Mouse (Mus musculus) thymus, adult 2 months (tissue): Measurements from ENCODE around the gene Lrg1.

Experiments used
- CTCF ChIP-seq: fragments of 200-500 bp; IDR thresholded peaks from 2 replicates; pipeline ENCODE4 v1.5.1; 2012; ENCODE audit warnings: mild to moderate bottlenecking, control low read depth, low read length, moderate library complexity, borderline replicate concordance; ENCODE audit not compliant: control insufficient read depth, poor library complexity, insufficient read depth; ENCODE audit errors: extremely low read depth
- POLR2A ChIP-seq: fragments of 200-500 bp; IDR thresholded peaks from 2 replicates; pipeline ENCODE4 v1.6.1; 2012; ENCODE audit warnings: mild to moderate bottlenecking, low read length, control low read depth, moderate library complexity; ENCODE audit not compliant: control insufficient read depth, poor library complexity, insufficient read depth; ENCODE audit errors: extremely low read depth

DNA sequence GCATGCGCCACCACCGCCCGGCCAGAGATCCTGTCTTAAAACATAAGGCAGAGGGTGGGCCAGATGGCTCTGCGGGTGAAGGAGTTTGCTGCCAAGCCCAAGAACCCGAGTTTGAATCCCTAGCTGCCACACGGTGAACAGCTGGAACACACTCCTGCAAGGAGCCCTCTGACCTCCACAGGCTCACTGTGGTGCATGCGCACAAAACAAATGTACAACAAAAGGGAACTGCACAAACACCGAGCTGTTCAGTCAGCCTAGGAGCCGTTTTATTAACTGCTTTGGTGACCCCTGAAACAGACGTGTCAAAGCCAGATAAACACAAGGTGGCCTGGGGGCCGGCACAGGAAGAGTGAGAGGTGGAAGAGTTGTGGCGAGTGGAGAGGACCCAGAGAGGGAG, 2.4 kb downstream of the Lrg1 start:
- TF ChIP-seq POLR2A = no peak
- TF ChIP-seq CTCF = no peak
